Mouse (Mus musculus) myocyte (in vitro differentiated cells): ENCODE data around the gene Dusp27. TPM values are rescaled to one million over a fixed set of nuclear protein-coding genes. Genes with fewer than 3 reads are reported as not detected.
A peak's percentile ranks its signal among the peaks of the same experiment; 100 is the strongest.

Source experiments
- H3K27me3 ChIP-seq: one replicate; pipeline ENCODE4 v1.6.1; 2011; ENCODE audit not compliant: control insufficient read depth, insufficient read depth, insufficient read length
- H3K36me3 ChIP-seq: one replicate; pipeline ENCODE4 v1.6.1; 2011; ENCODE audit not compliant: control insufficient read depth, insufficient read depth
- H3K4me2 ChIP-seq: one replicate; pipeline ENCODE4 v1.6.1; 2011; ENCODE audit warnings: low read depth, control low read depth
- H3K4me3 ChIP-seq: one replicate; pipeline ENCODE4 v1.5.1; 2011; ENCODE audit warnings: mild to moderate bottlenecking, control low read depth, moderate library complexity
- H3K79me2 ChIP-seq: one replicate; pipeline ENCODE4 v1.6.1; 2011; ENCODE audit not compliant: control insufficient read depth, insufficient read depth
- H3ac ChIP-seq: one replicate; pipeline ENCODE4 v1.6.1; 2011; ENCODE audit not compliant: control insufficient read depth, insufficient read length
- CEBPB ChIP-seq: IDR thresholded peaks from 2 replicates; pipeline ENCODE4 v1.6.1; 2011; ENCODE audit warnings: mild to moderate bottlenecking, moderate library complexity; ENCODE audit not compliant: poor library complexity, insufficient read depth, severe bottlenecking
- E2F4 ChIP-seq: IDR thresholded peaks from one replicate; pipeline ENCODE4 v1.6.1; 2011; ENCODE audit warnings: mild to moderate bottlenecking, control low read depth, moderate library complexity; ENCODE audit not compliant: insufficient read depth
- MAX ChIP-seq: IDR thresholded peaks from one replicate; pipeline ENCODE4 v1.6.1; 2011; ENCODE audit warnings: low read depth, mild to moderate bottlenecking, control low read depth
- MYOD1 ChIP-seq, 3 experiments: IDR thresholded peaks; one replicate each; pipeline ENCODE4 v1.6.1; 2011; ENCODE audit warnings: control low read depth in 2 of 3, low read depth in 2 of 3, mild to moderate bottlenecking in 2 of 3, moderate library complexity in 1 of 3; ENCODE audit not compliant: insufficient read length in 2 of 3, control insufficient read depth in 1 of 3
- MYOG ChIP-seq, 3 experiments: IDR thresholded peaks; one replicate each; pipeline ENCODE4 v1.6.1; 2011; ENCODE audit warnings: control low read depth in 2 of 3, low read depth in 2 of 3, mild to moderate bottlenecking in 2 of 3; ENCODE audit not compliant: insufficient read length in 2 of 3, control insufficient read depth in 1 of 3, insufficient read depth in 1 of 3
- POLR2A ChIP-seq: IDR thresholded peaks from one replicate; pipeline ENCODE4 v1.6.1; 2011; ENCODE audit warnings: low read depth, mild to moderate bottlenecking, control low read depth, moderate library complexity; ENCODE audit not compliant: insufficient read length
- POLR2AphosphoS2 ChIP-seq: IDR thresholded peaks from one replicate; pipeline ENCODE4 v1.6.1; 2011; ENCODE audit warnings: low read depth, control low read depth; ENCODE audit not compliant: insufficient read length
- REST ChIP-seq: IDR thresholded peaks from one replicate; pipeline ENCODE4 v1.6.1; 2011; ENCODE audit warnings: mild to moderate bottlenecking, control low read depth, moderate library complexity; ENCODE audit not compliant: insufficient read depth, insufficient read length
- SRF ChIP-seq: IDR thresholded peaks from one replicate; pipeline ENCODE4 v1.6.1; 2011; ENCODE audit warnings: low read depth; ENCODE audit not compliant: control insufficient read depth, insufficient read length
- TCF12 ChIP-seq: IDR thresholded peaks from one replicate; pipeline ENCODE4 v1.6.1; 2011; ENCODE audit warnings: mild to moderate bottlenecking, control low read depth; ENCODE audit not compliant: poor library complexity, insufficient read depth, severe bottlenecking
- TCF3 ChIP-seq: IDR thresholded peaks from one replicate; pipeline ENCODE4 v1.6.1; 2011; ENCODE audit warnings: low read depth, control low read depth; ENCODE audit not compliant: insufficient read length
- USF1 ChIP-seq: IDR thresholded peaks from one replicate; pipeline ENCODE4 v1.6.1; 2011; ENCODE audit warnings: low read depth, mild to moderate bottlenecking, control low read depth, moderate library complexity
- polyA plus RNA-seq: library from polyadenylated mRNA; unstranded; fragments of >200 nt; fragmentation: generic; extraction: Trizol; gene quantifications from one replicate; pipeline ENCODE4 v1.2.1, GENCODE M21; 2012; ENCODE audit warnings: missing spikeins

Gene Dusp27
- polyA plus RNA-seq, 1 experiment = 38.3 TPM

DNA sequence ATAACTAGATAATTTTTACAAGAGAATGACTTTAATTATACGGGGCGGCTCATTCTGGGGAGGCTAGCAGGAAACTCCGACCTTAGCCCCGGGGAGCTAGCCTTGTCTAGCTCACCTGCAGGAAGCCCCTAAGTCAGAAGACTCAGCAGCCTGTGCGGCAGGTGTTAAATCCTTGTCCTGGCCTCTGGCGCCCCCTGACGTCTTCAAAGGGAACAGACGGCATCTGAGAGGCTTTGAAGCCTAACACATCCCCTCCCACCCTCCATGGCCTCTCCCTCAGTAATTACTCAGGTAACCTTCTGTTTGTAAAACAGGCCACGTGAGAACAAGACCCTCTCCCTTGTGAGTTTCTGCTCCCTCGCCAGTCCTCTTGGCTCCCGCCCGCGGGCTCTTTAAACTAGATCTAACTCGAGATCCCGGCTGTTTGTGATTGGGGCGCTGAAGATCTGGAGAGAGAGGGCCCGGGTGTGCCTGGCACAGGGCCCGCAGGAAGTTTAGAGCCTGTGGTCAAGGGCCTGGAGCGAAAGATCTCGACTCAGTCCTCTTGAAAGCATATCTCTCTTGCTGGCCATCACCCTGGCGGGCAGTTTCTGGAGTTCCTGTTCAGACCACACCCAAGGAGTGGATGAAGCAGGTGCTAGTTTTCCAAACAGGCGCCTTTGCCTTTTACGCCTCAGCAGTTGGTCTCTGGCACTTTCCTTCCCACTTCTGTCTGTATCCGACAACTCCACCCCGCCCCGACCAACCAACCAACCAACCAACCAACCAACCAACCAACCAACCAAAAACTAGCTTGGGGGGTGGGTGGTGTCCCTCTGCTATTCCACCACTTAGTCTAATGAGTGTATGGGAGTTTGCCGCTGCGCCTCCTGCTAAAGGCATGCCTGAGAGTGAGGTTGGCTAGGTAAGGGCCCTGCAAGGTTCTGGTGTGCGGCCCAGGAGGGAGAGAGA is 26.7 kb upstream of the Dusp27 start:
- peaks cover 9% of the 10 kb centered on the region for H3K27me3 ChIP-seq
- no peaks in the 10 kb centered on the region for H3K36me3 ChIP-seq
- no peak overlapping the region for H3ac ChIP-seq
- no peak overlapping the region for H3K4me3 ChIP-seq
- peak overlapping the region; percentile 63 for H3K4me2 ChIP-seq
- TF ChIP-seq MYOG (IDR thresholded peaks at IDR 0.05; ENCODE audit: control insufficient read depth in 1 of 3, insufficient read depth in 1 of 3, insufficient read length in 2 of 3, low read depth in 2 of 3) (no peak), MYOD1 (IDR thresholded peaks at IDR 0.05; ENCODE audit: control insufficient read depth in 1 of 3, insufficient read length in 2 of 3, low read depth in 2 of 3) (peak in 1 of 3 experiments; percentile 21)
- H3K79me2 ChIP-seq = no peaks in the 10 kb centered on the region

DNA sequence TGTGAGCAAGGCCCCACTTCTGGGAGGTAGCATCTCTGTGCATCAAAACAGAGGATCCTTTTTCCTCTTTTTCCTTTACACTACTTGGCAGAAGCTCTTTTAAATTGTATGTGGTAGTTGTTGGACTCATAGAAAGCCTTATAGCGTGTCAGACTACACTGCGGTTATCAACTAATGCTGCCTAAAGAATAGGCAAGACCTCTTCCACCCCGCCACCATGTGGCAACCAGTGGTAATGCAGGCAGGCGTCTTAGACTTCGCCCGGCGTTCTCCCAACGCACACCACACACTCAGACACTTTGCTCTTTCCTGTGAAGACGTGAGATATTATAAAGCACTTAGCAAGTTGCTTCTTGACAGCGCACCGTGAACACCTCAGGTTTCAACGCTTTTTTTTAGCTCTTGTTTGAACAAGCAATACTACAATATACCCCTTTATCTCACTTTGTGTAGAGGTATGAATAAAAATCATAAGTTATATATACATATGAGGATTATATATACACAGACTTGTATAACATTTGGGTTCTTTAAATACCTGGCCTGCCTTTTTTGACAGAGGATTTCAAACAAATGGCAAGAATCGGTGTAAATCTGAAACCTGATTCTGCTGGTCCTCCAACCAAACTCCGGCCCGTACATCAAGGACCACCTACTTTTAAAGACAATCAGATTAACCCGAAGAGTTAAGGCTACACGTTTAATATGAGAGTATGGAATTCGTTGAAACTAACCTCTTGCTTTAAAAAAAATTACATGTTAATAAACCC is 25.8 kb upstream of the Dusp27 start:
- no peaks in the 10 kb centered on the region for H3K79me2 ChIP-seq
- no peak overlapping the region for H3K4me3 ChIP-seq
- no peaks in the 10 kb centered on the region for H3K36me3 ChIP-seq
- peak overlapping the region; percentile 63 for H3K4me2 ChIP-seq
- peaks cover 9% of the 10 kb centered on the region for H3K27me3 ChIP-seq
- no peak overlapping the region for H3ac ChIP-seq
- TF ChIP-seq SRF (no peak), USF1 (no peak), TCF12 (no peak), MYOG (IDR thresholded peaks at IDR 0.05; ENCODE audit: control insufficient read depth in 1 of 3, insufficient read depth in 1 of 3, insufficient read length in 2 of 3, low read depth in 2 of 3) (no peak), REST (no peak)

DNA sequence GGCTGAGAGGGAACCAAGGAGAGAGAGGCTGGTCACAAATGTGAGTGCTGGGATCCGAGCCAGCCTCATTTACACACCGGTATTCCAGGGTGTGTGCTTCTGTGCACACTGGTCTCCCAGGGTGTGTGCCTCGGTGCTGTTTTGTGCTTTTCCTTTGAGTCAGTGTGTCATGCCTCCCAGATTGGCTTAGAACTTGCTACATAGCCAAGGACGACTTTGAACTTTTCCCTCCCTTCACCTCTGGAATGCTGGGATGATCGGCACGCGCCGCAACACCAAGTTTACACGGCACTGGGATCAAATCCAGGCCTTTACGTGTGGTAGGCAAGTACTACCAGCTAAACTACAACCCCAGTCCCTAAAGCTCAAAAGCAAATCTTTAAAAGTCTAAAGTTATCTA is 24.3 kb upstream of the Dusp27 start:
- H3K4me3 ChIP-seq = no peak overlapping the region
- H3K79me2 ChIP-seq = no peaks in the 10 kb centered on the region
- H3K27me3 ChIP-seq = peaks cover 9% of the 10 kb centered on the region
- no peaks in the 10 kb centered on the region for H3K36me3 ChIP-seq
- TF ChIP-seq MYOD1 (IDR thresholded peaks at IDR 0.05; ENCODE audit: control insufficient read depth in 1 of 3, insufficient read length in 2 of 3, low read depth in 2 of 3) = no peak
- no peak for TF ChIP-seq TCF12
- no peak for TF ChIP-seq E2F4
- TF ChIP-seq SRF = no peak
- no peak for TF ChIP-seq MYOG (IDR thresholded peaks at IDR 0.05; ENCODE audit: control insufficient read depth in 1 of 3, insufficient read depth in 1 of 3, insufficient read length in 2 of 3, low read depth in 2 of 3)
- TF ChIP-seq CEBPB = no peak
- no peak for TF ChIP-seq MAX
- TF ChIP-seq USF1 = no peak
- no peak for TF ChIP-seq REST
- no peak overlapping the region for H3K4me2 ChIP-seq
- no peak overlapping the region for H3ac ChIP-seq

DNA sequence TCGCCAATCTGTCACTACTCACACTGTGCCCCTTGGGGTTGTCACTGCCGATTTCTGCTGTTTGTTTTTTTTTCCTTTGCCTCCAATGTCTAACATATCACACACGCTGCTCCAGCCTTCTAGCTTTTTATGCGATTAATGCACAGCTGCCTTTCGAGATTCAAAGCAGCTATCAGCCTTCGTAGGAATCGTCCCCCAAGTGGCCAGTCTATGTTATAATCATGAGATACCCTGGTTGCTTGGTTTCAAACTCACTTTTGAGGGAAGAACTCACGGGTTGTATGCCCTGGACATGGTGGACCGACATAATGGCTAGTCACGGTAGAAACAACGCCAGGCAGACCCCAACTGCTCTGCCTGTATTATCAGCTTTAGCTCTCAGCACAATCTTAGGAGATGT is 23.6 kb upstream of the Dusp27 start:
- H3K4me2 ChIP-seq = no peak overlapping the region
- no peaks in the 10 kb centered on the region for H3K79me2 ChIP-seq
- H3K36me3 ChIP-seq = no peaks in the 10 kb centered on the region
- no peak overlapping the region for H3K4me3 ChIP-seq
- H3K27me3 ChIP-seq = peaks cover 9% of the 10 kb centered on the region
- no peak for TF ChIP-seq CEBPB
- TF ChIP-seq SRF = no peak
- TF ChIP-seq E2F4 = no peak
- no peak for TF ChIP-seq TCF3
- TF ChIP-seq TCF12 = no peak
- TF ChIP-seq MYOD1 (IDR thresholded peaks at IDR 0.05; ENCODE audit: control insufficient read depth in 1 of 3, insufficient read length in 2 of 3, low read depth in 2 of 3) = no peak
- TF ChIP-seq MAX = no peak
- no peak for TF ChIP-seq POLR2A
- no peak for TF ChIP-seq POLR2AphosphoS2
- TF ChIP-seq MYOG (IDR thresholded peaks at IDR 0.05; ENCODE audit: control insufficient read depth in 1 of 3, insufficient read depth in 1 of 3, insufficient read length in 2 of 3, low read depth in 2 of 3) = no peak
- H3ac ChIP-seq = no peak overlapping the region

DNA sequence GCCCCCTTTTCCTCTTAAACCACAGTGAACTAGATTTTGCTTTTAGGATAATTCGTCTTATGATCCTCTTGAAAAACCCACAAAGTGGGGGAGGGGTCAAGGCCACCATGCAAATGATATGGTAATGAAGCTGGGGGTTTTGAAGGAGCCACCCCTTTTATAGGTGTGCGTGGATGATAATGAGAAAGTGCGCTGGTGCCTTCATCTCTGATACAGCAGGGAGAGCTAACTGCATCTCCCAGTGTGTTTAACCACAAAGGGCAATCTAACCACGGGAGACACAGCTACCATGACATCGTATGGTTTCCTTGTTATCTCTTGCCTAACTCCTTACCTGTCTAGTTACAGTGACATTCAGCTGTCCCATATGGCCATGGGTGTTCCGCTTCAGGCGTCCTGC is 22.3 kb upstream of the Dusp27 start:
- Histone ChIP-seq H3K4me2 (no peak overlapping the region), H3K27me3 (peaks cover 3% of the 10 kb centered on the region), H3K79me2 (no peaks in the 10 kb centered on the region), H3K36me3 (no peaks in the 10 kb centered on the region), H3ac (no peak overlapping the region), H3K4me3 (no peak overlapping the region)
- no peak for TF ChIP-seq POLR2AphosphoS2
- TF ChIP-seq TCF12 = no peak
- no peak for TF ChIP-seq SRF
- TF ChIP-seq CEBPB = no peak
- TF ChIP-seq MYOD1 (IDR thresholded peaks at IDR 0.05; ENCODE audit: control insufficient read depth in 1 of 3, insufficient read length in 2 of 3, low read depth in 2 of 3) = no peak
- TF ChIP-seq TCF3 = no peak
- no peak for TF ChIP-seq E2F4
- no peak for TF ChIP-seq POLR2A
